Mouse (Mus musculus) kidney, postnatal 0 days (tissue): ENCODE data around the gene Pecam1. TPM values are rescaled to one million over a fixed set of nuclear protein-coding genes. Genes with fewer than 3 reads are reported as not detected.

Experiments used
- ATAC-seq: fragments of 200-750 bp; cut with Nextera tagmentation; replicated peaks from 2 replicates; pipeline ENCODE4 v1.8.0; 2017; ENCODE audit warnings: low read depth, moderate number of reproducible peaks, moderate TSS enrichment, moderate library complexity; ENCODE audit not compliant: low FRiP score
- DNase-seq: peaks from one replicate; pipeline ENCODE4 v3.0.0-alpha.2; 2016; ENCODE audit warnings: low spot score
- H3K27ac ChIP-seq: fragments of 300-500 bp; sonication (generic); 2 replicates; pipeline ENCODE4 v1.5.1; 2014; ENCODE audit warnings: mild to moderate bottlenecking
- H3K27me3 ChIP-seq: fragments of 300-500 bp; sonication (generic); 2 replicates; pipeline ENCODE4 v1.6.1; 2014; ENCODE audit warnings: low read length, mixed read lengths; ENCODE audit not compliant: insufficient read depth
- H3K36me3 ChIP-seq: fragments of 300-500 bp; sonication (generic); 2 replicates; pipeline ENCODE4 v1.6.1; 2014; ENCODE audit warnings: low read length, mixed read lengths; ENCODE audit not compliant: insufficient read depth
- H3K4me1 ChIP-seq: fragments of 300-500 bp; sonication (generic); replicated peaks from 2 replicates; pipeline ENCODE4 v1.6.1; 2014; ENCODE audit warnings: antibody characterized with exemption, low read length, mixed read lengths; ENCODE audit not compliant: insufficient read depth
- H3K4me2 ChIP-seq: fragments of 300-500 bp; sonication (generic); 2 replicates; pipeline ENCODE4 v1.6.1; 2014; ENCODE audit warnings: mild to moderate bottlenecking, low read length, moderate library complexity, mixed read lengths
- H3K4me3 ChIP-seq: fragments of 300-500 bp; sonication (generic); replicated peaks from 2 replicates; pipeline ENCODE4 v1.5.1; 2014; ENCODE audit warnings: low read depth, low read length
- H3K9ac ChIP-seq: fragments of 300-500 bp; sonication (generic); 2 replicates; pipeline ENCODE4 v1.6.1; 2014; ENCODE audit warnings: low read depth, low read length
- H3K9me3 ChIP-seq: fragments of 300-500 bp; sonication (generic); replicated peaks from 2 replicates; pipeline ENCODE4 v1.6.1; 2016; ENCODE audit warnings: low read length, inconsistent platforms, mixed read lengths
- CTCF ChIP-seq: IDR thresholded peaks from 2 replicates; pipeline ENCODE4 v1.5.1; 2016; ENCODE audit warnings: antibody characterized with exemption, low read depth, mild to moderate bottlenecking, moderate library complexity
- WGBS: fragments of 180-500 bp; shearing (Covaris S2); extraction: QIAGEN DNeasy Blood & Tissue Kit; methylation state at CpG from one replicate; pipeline ENCODE4 v1.1.7; 2014; 5-methylcytosine and 5-hydroxymethylcytosine counted together
- polyA plus RNA-seq: library from polyadenylated mRNA; unstranded; fragments of >200 nt; fragmentation: Nextera tagmentation; extraction: Ambion mirVana; gene quantifications from 2 replicates; pipeline ENCODE4 v1.2.1, GENCODE M21; 2015

Pecam1 gene
- 54.1 and 55.0 TPM in 2 replicates for polyA plus RNA-seq

DNA sequence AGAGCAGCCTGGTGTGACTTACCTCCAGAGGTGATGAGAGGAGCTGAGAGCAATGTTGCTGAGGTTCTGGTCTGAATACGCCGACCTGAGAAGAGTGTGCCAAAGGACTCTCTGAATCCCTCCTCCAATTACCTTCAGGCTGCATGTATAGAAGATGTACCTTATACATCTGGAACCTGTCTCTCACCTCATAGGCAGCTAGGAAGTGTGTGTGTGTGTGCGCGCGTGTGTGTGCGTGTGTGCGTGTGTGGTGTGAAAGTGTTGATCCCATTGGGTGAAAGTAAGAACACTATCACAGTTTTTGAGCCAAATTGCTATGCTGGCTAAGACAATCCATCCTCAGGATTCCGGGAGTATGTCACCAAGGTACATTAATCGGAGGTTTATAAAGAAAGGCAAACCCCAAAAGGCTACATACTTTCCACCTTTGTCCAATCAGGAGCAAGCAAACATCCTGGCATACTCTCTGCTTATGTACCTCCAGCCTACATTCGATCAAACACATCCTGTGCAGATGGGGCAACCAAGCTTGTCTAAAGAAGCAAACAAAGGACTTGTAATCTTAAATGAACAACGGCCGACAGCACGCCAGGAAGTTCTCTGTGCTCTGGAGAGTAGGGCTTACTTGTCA is at the start of gene Pecam1:
Gene Pecam1, minus strand, starts transcription at position 508 of the 631 bp plus-strand sequence.
- Histone ChIP-seq H3K27ac (no peak within 1 kb of the TSS), H3K4me1 (no peaks in the 10 kb centered on the region), H3K27me3 (no peaks in the 10 kb centered on the region), H3K9me3 (no peaks in the 10 kb centered on the region), H3K4me3 (no peak within 1 kb of the TSS), H3K36me3 (no peaks in the 10 kb centered on the region), H3K4me2 (no peak within 1 kb of the TSS), H3K9ac (no peak within 1 kb of the TSS)
- WGBS = 75% methylated on average over 13 of the region's 13 CpGs
- no peak for ATAC-seq
- TF ChIP-seq CTCF = no peak
- DNase-seq = no peak

DNA sequence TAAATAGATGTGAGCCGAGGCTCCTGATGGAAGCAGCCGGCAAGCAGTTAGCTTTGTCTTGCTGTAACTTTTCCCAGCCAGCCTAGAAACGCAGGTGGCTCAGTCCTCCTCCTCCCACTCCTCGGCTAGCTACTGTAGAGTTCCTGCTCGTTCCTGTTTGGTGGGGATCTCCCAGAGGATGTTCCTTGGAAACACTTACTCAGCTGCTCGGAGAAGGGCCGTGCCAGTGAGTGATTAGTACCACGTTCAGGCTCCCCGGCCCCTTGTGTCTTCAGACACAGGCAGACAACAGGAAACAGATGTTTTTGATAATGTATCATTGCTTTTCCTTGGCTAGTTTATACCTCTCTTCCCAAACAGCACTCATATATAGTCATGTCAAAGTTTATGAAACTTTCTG is 45.3 kb upstream of the Pecam1 start:
- H3K4me3 ChIP-seq = no peak overlapping the region
- no peak overlapping the region for H3K9ac ChIP-seq
- H3K9me3 ChIP-seq = no peaks in the 10 kb centered on the region
- 33% methylated on average over 9 of the region's 9 CpGs for WGBS
- no peak for TF ChIP-seq CTCF
- ATAC-seq (peak; percentile 51; the same call in 1 of the 2 replicates), DNase-seq (peak; percentile 57)
- H3K27ac ChIP-seq = peak overlapping the region; percentile 64
- no peak overlapping the region for H3K4me2 ChIP-seq
- H3K27me3 ChIP-seq = no peaks in the 10 kb centered on the region
- H3K36me3 ChIP-seq = peaks cover 43% of the 10 kb centered on the region
- no peaks in the 10 kb centered on the region for H3K4me1 ChIP-seq

DNA sequence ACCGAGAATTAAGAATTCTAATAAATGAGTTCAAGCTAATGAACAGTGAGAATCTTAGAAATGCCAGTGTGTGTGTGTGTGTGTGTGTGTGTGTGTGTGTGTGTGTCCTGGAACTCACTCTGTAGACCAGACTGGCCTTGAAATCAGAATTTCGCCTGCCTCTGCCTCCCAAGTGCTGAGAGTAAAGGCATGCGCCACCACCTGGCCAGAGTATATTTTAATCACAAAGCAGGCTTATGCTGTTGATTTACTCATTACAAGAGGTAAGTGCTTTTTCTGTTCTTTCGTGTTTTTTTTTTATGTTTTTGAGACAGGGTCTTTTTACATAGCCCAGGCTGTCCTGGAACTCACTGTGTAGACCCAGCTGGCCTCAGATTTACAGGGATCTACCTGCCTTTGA is 43.4 kb upstream of the Pecam1 start:
- 74% methylated on average over 4 of the region's 4 CpGs for WGBS

DNA sequence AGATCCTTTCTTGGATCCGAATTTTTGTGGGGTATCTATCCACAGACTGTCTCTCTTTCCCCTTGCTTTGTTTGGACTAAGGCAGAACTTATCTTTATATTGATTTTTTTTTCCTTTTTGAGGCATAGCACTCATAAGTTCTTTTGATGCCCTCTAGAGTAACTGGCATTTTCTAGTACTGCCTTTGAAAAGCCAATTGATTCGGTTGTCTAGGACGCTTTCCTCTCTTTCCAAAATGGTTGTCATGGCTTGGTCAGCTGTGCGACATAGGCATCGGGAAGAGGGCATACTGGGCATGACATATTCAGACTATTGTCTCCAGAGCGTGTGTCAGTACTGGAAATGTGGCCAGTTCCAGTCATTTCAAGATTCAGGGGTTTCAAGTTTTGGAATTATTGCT is 39.2 kb upstream of the Pecam1 start:
- peaks cover 28% of the 10 kb centered on the region for H3K36me3 ChIP-seq
- no peaks in the 10 kb centered on the region for H3K9me3 ChIP-seq
- peak overlapping the region; percentile 95 for H3K4me3 ChIP-seq
- peak overlapping the region; percentile 99 for H3K27ac ChIP-seq
- H3K4me2 ChIP-seq = peak overlapping the region; percentile 85
- TF ChIP-seq CTCF = no peak
- H3K4me1 ChIP-seq = no peaks in the 10 kb centered on the region
- H3K9ac ChIP-seq = peak overlapping the region; percentile 96
- H3K27me3 ChIP-seq = no peaks in the 10 kb centered on the region
- peak; percentile 54 for DNase-seq
- no peak for ATAC-seq
- WGBS = 1% methylated on average over 6 of the region's 6 CpGs

More for the DNA sequence above, 43.4 kb upstream of the Pecam1 start:
- peaks cover 30% of the 10 kb centered on the region for H3K36me3 ChIP-seq
- H3K27me3 ChIP-seq = no peaks in the 10 kb centered on the region
- peak; percentile 44 for TF ChIP-seq CTCF
- H3K9me3 ChIP-seq = no peaks in the 10 kb centered on the region
- H3K27ac ChIP-seq = no peak overlapping the region
- no peak for ATAC-seq
- H3K4me3 ChIP-seq = no peak overlapping the region
- no peak overlapping the region for H3K4me2 ChIP-seq
- no peak for DNase-seq
- no peak overlapping the region for H3K9ac ChIP-seq
- H3K4me1 ChIP-seq = no peaks in the 10 kb centered on the region

DNA sequence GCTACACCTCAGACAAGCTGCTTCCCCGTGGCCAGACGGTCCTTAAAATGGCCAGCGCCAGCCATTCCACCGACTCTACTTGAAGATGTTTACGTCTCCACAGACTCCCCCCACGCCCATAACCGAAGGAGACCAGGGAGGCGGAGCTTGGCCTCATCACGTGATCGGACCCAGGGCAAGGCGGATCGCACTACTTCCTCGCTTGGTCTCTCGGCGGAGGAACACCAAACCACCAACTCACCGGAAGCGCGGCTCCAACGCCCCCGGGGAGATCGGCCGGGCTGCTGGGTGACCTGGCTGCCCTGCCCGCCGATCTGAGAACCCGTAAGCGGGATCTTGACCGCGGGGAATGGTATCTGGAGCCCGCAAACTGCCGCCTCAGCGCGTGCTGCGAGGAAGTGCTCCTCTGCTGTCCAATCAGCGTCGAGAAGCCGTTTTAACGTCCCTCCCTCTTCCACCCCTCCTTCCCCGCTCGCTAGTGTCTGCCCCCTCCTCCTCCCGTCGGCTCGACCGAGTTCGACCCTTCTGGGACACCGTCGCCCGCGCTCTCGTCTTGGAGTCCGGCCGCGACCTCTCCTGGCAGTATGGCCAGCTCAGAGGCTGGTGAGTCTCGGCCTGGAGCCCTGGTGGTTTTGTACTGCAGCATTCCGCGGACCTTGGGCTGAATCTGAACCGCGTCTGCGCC is 38.5 kb upstream of the Pecam1 start, which contains the start of the genes Ddx5 and Cep95:
Gene Ddx5, minus strand, starts transcription at position 411 of the 685 bp plus-strand sequence.
Gene Cep95, plus strand, starts transcription at position 478 of the 685 bp plus-strand sequence.
- Histone ChIP-seq H3K4me2 (peak within 1 kb of the TSS; percentile 85), H3K4me1 (no peaks in the 10 kb centered on the region), H3K36me3 (peaks cover 29% of the 10 kb centered on the region), H3K9me3 (no peaks in the 10 kb centered on the region), H3K27ac (peak within 1 kb of the TSS; percentile 99), H3K4me3 (peak within 1 kb of the TSS; percentile 95), H3K27me3 (no peaks in the 10 kb centered on the region), H3K9ac (peak within 1 kb of the TSS; percentile 96)
- under 1% methylated on average over 58 of the region's 58 CpGs for WGBS
- peak; percentile 86 for ATAC-seq
- TF ChIP-seq CTCF = peak; percentile 55
- DNase-seq = peak; percentile 99

DNA sequence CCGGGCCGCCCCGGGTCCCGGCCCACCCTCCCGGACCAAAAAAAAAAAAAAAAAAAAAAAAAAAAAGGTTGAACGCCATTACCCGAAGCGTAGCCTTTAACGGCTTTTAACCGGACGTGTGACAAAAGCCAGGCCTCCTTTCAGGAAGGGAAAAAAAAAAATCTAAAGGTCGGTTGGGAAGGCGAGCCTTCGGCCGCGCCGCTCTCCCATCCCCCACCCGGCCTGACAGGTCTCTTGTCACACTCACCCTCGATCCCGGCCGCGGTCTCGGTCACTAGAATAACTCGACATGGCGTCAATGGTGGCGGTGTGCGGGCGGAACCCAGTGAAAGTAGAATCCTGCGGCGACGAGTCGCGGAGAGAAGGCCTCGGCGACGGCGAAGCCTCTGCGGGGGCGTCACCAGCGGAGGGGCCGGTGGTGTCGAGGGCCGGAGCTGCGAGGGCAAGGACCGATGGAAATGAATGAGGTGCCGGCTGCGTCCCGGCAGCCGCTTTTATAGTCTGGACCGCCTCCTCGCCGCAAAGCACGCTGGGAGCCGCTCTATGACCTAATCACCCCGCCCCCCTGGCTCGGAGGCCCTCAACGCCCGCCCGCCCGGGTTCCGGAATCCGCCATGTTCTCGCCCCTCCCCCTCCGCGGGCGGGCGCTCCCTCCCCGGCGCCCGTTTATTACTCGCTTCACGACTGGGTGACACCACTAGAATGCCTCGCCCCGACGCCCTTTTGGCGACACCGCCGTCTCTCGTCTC is 37.8 kb upstream of the Pecam1 start:
- ATAC-seq = peak; percentile 74
- Histone ChIP-seq H3K9ac (peak overlapping the region; percentile 96), H3K36me3 (peaks cover 32% of the 10 kb centered on the region), H3K27me3 (no peaks in the 10 kb centered on the region), H3K9me3 (no peaks in the 10 kb centered on the region), H3K27ac (peak overlapping the region; percentile 99), H3K4me2 (peak overlapping the region; percentile 85), H3K4me3 (peak overlapping the region; percentile 95), H3K4me1 (no peaks in the 10 kb centered on the region)
- peak; percentile 99 for DNase-seq
- TF ChIP-seq CTCF = no peak
- WGBS = under 1% methylated on average over 62 of the region's 79 CpGs
